Mouse (Mus musculus) gastrocnemius, postnatal 25 days (tissue): Measurements from ENCODE around the gene Esp6. TPM values are rescaled to one million over a fixed set of nuclear protein-coding genes. Genes with fewer than 3 reads are reported as not detected.
"Not testable (repeated sequence)": the region's sequence is repeated elsewhere in the genome, so short reads cannot be mapped to it uniquely, and the experiment has no call there.

Experiments
- DNase-seq: peaks from one replicate; pipeline ENCODE4 v3.0.0; 2022
- long read RNA-seq, 2 experiments: library from polyadenylated mRNA; stranded (forward); transcript quantifications; one replicate each; pipeline ENCODE4 v2.0.0; 2021
- total RNA-seq, 2 experiments: library from RNA; stranded (reverse); gene quantifications; 1 replicate in 1 of 2; 2 replicates in 1 of 2; pipeline ENCODE4 v1.2.3; 2021

Esp6 gene
- not detected for total RNA-seq
- long read RNA-seq, experiment 1 = 0 reads
- long read RNA-seq, experiment 2 = 0 reads

DNA sequence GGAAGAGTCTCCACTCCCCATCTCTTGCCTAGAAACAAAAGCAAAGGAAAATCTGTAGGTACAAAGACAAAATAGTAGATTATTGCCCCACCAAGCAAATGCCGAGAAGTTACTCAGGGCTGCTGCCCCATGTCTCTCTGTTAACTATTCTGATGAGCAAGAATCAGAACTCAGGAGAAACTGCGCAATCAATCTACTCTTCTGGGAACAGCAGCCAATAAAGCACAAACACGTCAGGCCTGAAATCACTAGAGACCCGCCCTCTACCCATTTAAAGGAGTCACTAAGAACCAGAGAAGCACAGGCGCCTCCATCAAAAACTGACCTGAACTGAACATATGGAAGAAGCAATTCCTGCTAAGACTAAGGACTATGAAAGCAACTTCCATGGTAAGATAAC is at the start of gene Esp6:
TSS of gene Esp6 (plus strand) at position 301 of the 400 bp plus-strand sequence.
- DNase-seq = no peak

- no peak for DNase-seq
These were observed 41.5 kb upstream of the Esp6 start, which contains the start of gene Esp8 for GRCm38 (mm10) chr17:40519818-40520217. Gene Esp8 (plus strand): TSS chr17:40520022.

DNA sequence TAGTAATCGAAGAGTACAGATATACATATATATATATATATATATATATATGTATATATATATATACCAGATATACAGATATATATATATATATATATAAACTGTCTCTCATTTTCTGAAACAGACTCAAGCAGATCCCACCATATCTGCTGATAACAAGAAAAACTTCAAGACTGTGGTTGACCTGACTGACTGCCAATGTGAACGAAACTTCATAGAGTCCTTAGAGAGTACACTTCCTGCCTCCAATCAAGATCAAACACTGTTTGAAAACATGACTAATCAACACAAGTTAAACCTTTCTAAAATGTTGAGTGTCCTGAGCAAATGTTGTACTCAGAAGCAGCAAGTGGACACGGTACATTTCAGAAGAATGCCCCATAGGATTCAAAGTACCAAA is 31.5 kb upstream of the Esp6 start:
- no peak for DNase-seq

DNA sequence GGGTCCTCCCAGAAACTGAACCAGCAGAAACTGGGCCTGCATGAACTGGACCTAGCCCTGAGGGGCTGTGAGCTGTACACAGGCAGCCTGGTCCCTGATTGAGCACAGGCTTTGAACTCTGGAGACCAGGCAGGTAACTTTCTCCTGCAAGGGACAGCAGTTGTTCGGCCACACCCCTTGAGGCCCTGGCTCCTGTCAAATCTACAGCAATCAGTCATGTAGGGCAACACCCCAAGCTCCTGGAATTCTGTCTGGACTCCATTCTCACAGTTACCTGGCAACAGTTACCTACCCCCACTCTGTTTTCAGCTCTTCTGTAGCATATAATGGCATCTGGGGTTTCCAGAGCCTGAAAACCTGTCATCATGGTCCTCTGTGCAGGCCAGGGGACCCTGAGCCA is 30.2 kb upstream of the Esp6 start:
- DNase-seq = no peak

DNA sequence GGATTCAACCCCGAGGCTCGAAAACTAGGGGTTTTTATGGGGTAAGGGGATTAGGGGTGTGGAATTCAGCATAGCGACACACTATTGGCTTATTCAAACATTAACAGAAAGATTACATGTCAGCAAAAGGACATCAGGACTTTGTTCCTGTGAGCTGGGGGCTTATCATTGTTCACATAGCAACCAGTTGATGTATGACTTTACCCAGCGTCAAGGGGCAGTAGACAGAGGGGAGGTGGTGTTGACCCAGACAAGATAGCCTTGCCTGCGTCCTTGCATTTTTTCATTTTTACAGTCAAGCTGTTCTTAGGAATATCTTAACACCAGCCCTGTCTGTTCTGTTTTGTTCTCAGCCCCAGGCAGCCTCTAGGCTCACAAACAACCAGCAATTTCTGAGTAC is 14.3 kb upstream of the Esp6 start:
- DNase-seq = not testable (repeated sequence)

GRCm38 (mm10) chr17:40553470-40553869 is 7.8 kb upstream of the Esp6 start:
- DNase-seq = no peak

- not testable (repeated sequence) for DNase-seq
These were observed 22.6 kb downstream of the Esp6 start for GRCm38 (mm10) chr17:40583906-40584305.

- no peak for DNase-seq
These were observed 30.0 kb downstream of the Esp6 start for GRCm38 (mm10) chr17:40591297-40591696.

- DNase-seq = no peak
These were observed 37.0 kb downstream of the Esp6 start, which contains the start of gene Esp4 for GRCm38 (mm10) chr17:40598294-40598693. Gene Esp4 (plus strand): TSS chr17:40598594.

Other genes starting within 250 kb of the Esp6 start
- not detected for gene Crisp1, start 242.3 kb upstream of the Esp6 start, total RNA-seq
- gene Esp8, start 41.5 kb upstream of the Esp6 start, total RNA-seq = not detected
- not detected for gene Esp4, start 37.1 kb downstream of the Esp6 start, total RNA-seq
- not detected for gene Esp3, start 70.6 kb downstream of the Esp6 start, total RNA-seq
- gene Esp1, start 165.6 kb downstream of the Esp6 start, total RNA-seq = not detected
- not detected for gene Crisp2, start 245.5 kb downstream of the Esp6 start, total RNA-seq
- gene Rhag, start 249.6 kb downstream of the Esp6 start, total RNA-seq = not detected